Comparison of ENCODE assay signal across 14 mouse cellular contexts in genomic region chr2:151948311-151948710, GRCm38 (mm10). TPM values are rescaled to one million over a fixed set of nuclear protein-coding genes. Genes with fewer than 3 reads are reported as not detected.
"Had no signal": no experiment of that assay in that cellular context is flagged by ENCODE, and none has a peak within 500 bp of the region (broad histone marks: within the 10 kb centered on the region; RNA-seq: fewer than 3 reads in every experiment).

No protein-coding gene starts in this region.

- H3K9me3 ChIP-seq: limb, embryonic 13.5 days; neural tube, embryonic 13.5 days; stomach, embryonic 15.5 days had no signal

- H3K27me3 ChIP-seq: limb, embryonic 13.5 days; neural tube, embryonic 13.5 days; stomach, embryonic 15.5 days had no signal

- H3K9ac ChIP-seq: limb, embryonic 13.5 days; liver, embryonic 14.5 days; neural tube, embryonic 13.5 days; stomach, embryonic 15.5 days had no signal

- DNase-seq: kidney, postnatal 10 days; left cerebral cortex, postnatal 4 days; lung, adult 18-20 months; midbrain, embryonic 14.5 days; retina, postnatal 1 day; right cerebral cortex, postnatal 4 days; thymus, adult 2 months; thymus, postnatal 25 days had no signal

- H3K36me3 ChIP-seq: limb, embryonic 13.5 days; neural tube, embryonic 13.5 days; stomach, embryonic 15.5 days had no signal

- H3K4me2 ChIP-seq: limb, embryonic 13.5 days; neural tube, embryonic 13.5 days; stomach, embryonic 15.5 days had no signal

- H3K4me1 ChIP-seq: limb, embryonic 13.5 days; neural tube, embryonic 13.5 days; stomach, embryonic 15.5 days had no signal

- H3K4me3 ChIP-seq: limb, embryonic 13.5 days; neural tube, embryonic 13.5 days; stomach, embryonic 15.5 days had no signal

- H3K27ac ChIP-seq: limb, embryonic 13.5 days; liver, embryonic 14.5 days; neural tube, embryonic 13.5 days; stomach, embryonic 15.5 days had no signal

RNA-seq across cellular contexts. Expression of gene Angpt4, which starts 37.3 kb away (rescaled TPM):
- total RNA-seq: left cerebral cortex, adult 18-20 months; left cerebral cortex, postnatal 4 days; megakaryocyte-erythroid progenitor cell, adult 5-6 weeks had no signal
